Mouse (Mus musculus): ENCODE results near the gene Etv5. TPM values are rescaled to one million over a fixed set of nuclear protein-coding genes. Genes with fewer than 3 reads are reported as not detected.
"Not testable (repeated sequence)": the region's sequence is repeated elsewhere in the genome, so short reads cannot be mapped to it uniquely, and the experiment has no call there.

The Etv5 gene
- total RNA-seq, 2 experiments from 2014 or later: 83.3 to 107 TPM

- peak in 1 of 2 experiments; percentile 66 for DNase-seq (ENCODE audit: low spot score in 2 of 2)
- intact Hi-C loops (cut with DNase I): loop anchor here (1.0 to 5.0 kb wide), 2 partner anchors 38 to 42 kb away; no protein-coding TSS in a partner anchor
These were observed 73.9 kb downstream of the Etv5 start for GRCm38 (mm10) chr16:22365596-22365995.

- peak; percentile 36 to 73 for DNase-seq (ENCODE audit: low spot score in 2 of 2)
- intact Hi-C loops (cut with DNase I): no loop called here
These were observed 80.7 kb downstream of the Etv5 start for GRCm38 (mm10) chr16:22358701-22359354.

- intact Hi-C loops (cut with DNase I); DNase-seq (ENCODE audit: low spot score in 2 of 2): not testable (repeated sequence)
These were observed 85.3 kb downstream of the Etv5 start for GRCm38 (mm10) chr16:22354177-22354576.

GRCm38 (mm10) chr16:22353639-22354038, 85.9 kb downstream of the Etv5 start:
- DNase-seq (ENCODE audit: low spot score in 2 of 2): no peak
- intact Hi-C loops (cut with DNase I): no loop called here

- intact Hi-C loops (cut with DNase I): no loop called here
- no peak for DNase-seq (ENCODE audit: low spot score in 2 of 2)
These were observed 88.3 kb downstream of the Etv5 start for GRCm38 (mm10) chr16:22351194-22351593.

- intact Hi-C loops (cut with DNase I): loop anchor here (2.0 kb wide), 1 partner anchor 59 kb away; no protein-coding TSS in a partner anchor
These were observed 89.7 kb downstream of the Etv5 start for GRCm38 (mm10) chr16:22349798-22350197.

GRCm38 (mm10) chr16:22348478-22349270, 90.8 kb downstream of the Etv5 start:
- peak; percentile 79 to 95 for DNase-seq (ENCODE audit: low spot score in 2 of 2)
- intact Hi-C loops (cut with DNase I): loop anchor here (1.0 to 2.0 kb wide), 3 partner anchors 18 to 60 kb away; no protein-coding TSS in a partner anchor

More at GRCm38 (mm10) chr16:22349798-22350197, 89.7 kb downstream of the Etv5 start:
- no peak for DNase-seq (ENCODE audit: low spot score in 2 of 2)

GRCm38 (mm10) chr16:22348014-22348413, 91.5 kb downstream of the Etv5 start:
- intact Hi-C loops (cut with DNase I): loop anchor here (1.0 to 2.0 kb wide), 3 partner anchors 18 to 61 kb away; no protein-coding TSS in a partner anchor

GRCm38 (mm10) chr16:22341236-22341671, 98.3 kb downstream of the Etv5 start:
- no peak for DNase-seq (ENCODE audit: low spot score in 2 of 2)

More at GRCm38 (mm10) chr16:22348014-22348413, 91.5 kb downstream of the Etv5 start:
- DNase-seq (ENCODE audit: low spot score in 2 of 2): peak; percentile 33 to 82

GRCm38 (mm10) chr16:22335781-22336180, 103.7 kb downstream of the Etv5 start:
- DNase-seq (ENCODE audit: low spot score in 2 of 2): no peak
- intact Hi-C loops (cut with DNase I): no loop called here

More at GRCm38 (mm10) chr16:22341236-22341671, 98.3 kb downstream of the Etv5 start:
- intact Hi-C loops (cut with DNase I): no loop called here

Other genes with a start within 250 kb of the Etv5 start
- 10 to 100 TPM; 67.3 to 78.7 TPM for gene Tra2b, start 173.7 kb downstream of the Etv5 start, total RNA-seq (2021)
- gene Dgkg, start 217.5 kb upstream of the Etv5 start, total RNA-seq (2021): 10 to 100 TPM; 47.4 to 54.7 TPM

Measured in left cerebral cortex, postnatal 25 days (tissue).